In genomic region chr13:108272332-108272731, GRCm38 (mm10) we compare ENCODE assay signal across 20 mouse cellular contexts. TPM values are rescaled to one million over a fixed set of nuclear protein-coding genes. Genes with fewer than 3 reads are reported as not detected.
DNase-seq lines count a peak whose midpoint lies in the region; ATAC-seq and TF ChIP-seq lines count a peak whose summit lies in the region.
"Had no signal": no experiment of that assay in that cellular context is flagged by ENCODE, and none has a peak within 500 bp of the region (broad histone marks: within the 10 kb centered on the region; RNA-seq: fewer than 3 reads in every experiment).

No protein-coding gene starts in this region.

- TF ChIP-seq CTCF in left cerebral cortex, adult 2 months (IDR thresholded peaks at IDR 0.05) = no peak

- intact Hi-C loops in left cerebral cortex, adult 2 months (cut with DNase I) = no loop called here

- no peaks in the 10 kb centered on the region for H3K27me3 ChIP-seq in kidney, embryonic 15.5 days
- no peaks in the 10 kb centered on the region for H3K27me3 ChIP-seq in megakaryocyte, embryonic 14.5 days (replicated peaks)
- H3K27me3 ChIP-seq in limb, embryonic 13.5 days = no peaks in the 10 kb centered on the region
- H3K27me3 ChIP-seq: embryonic facial prominence, embryonic 12.5 days had no signal

- no peak overlapping the region for H3K4me3 ChIP-seq in kidney, embryonic 15.5 days (replicated peaks)
- peak overlapping the region; percentile 25 for H3K4me3 ChIP-seq in megakaryocyte, embryonic 14.5 days (replicated peaks)
- H3K4me3 ChIP-seq in limb, embryonic 13.5 days = no peak overlapping the region
- H3K4me3 ChIP-seq in left cerebral cortex, adult 2 months = no peak overlapping the region
- H3K4me3 ChIP-seq: embryonic facial prominence, embryonic 12.5 days; heart, embryonic 12.5 days had no signal

- peaks cover 17% of the 10 kb centered on the region for H3K4me1 ChIP-seq in kidney, embryonic 15.5 days
- H3K4me1 ChIP-seq in megakaryocyte, embryonic 14.5 days = peaks cover 74% of the 10 kb centered on the region
- H3K4me1 ChIP-seq in limb, embryonic 13.5 days = peaks cover 19% of the 10 kb centered on the region

- H3K4me2 ChIP-seq in kidney, embryonic 15.5 days = no peak overlapping the region
- peak overlapping the region; percentile 56 for H3K4me2 ChIP-seq in limb, embryonic 13.5 days (replicated peaks)
- H3K4me2 ChIP-seq: embryonic facial prominence, embryonic 12.5 days; heart, embryonic 12.5 days had no signal

- H3K9ac ChIP-seq in kidney, embryonic 15.5 days = no peak overlapping the region
- no peak overlapping the region for H3K9ac ChIP-seq in limb, embryonic 13.5 days
- H3K9ac ChIP-seq: embryonic facial prominence, embryonic 12.5 days; heart, embryonic 12.5 days had no signal

- ATAC-seq in kidney, embryonic 15.5 days (replicated peaks; ENCODE audit: low FRiP score) = peak; percentile 74; the same call in 1 of the 2 replicates
- no peak for ATAC-seq in megakaryocyte, adult 5-6 weeks (ENCODE audit: poor library complexity, severe bottlenecking)
- 0 out of 2 replicates have a peak, but pooled peaks have one; percentile 30 for ATAC-seq in limb, embryonic 13.5 days (ENCODE audit: low FRiP score, low read depth)
- ATAC-seq: CD4-positive, CD25-positive, alpha-beta regulatory T cell, adult 4 months had no signal

- DNase-seq in embryo, embryonic 9.5 days (ENCODE audit: extremely low spot score) = peak; percentile 2
- no peak for DNase-seq in embryo, embryonic 10 days (ENCODE audit: low spot score)
- DNase-seq in kidney, postnatal 10 days = no peak
- no peak for DNase-seq in left cerebral cortex, adult 2 months (ENCODE audit: extremely low spot score in 1 of 2, low spot score in 2 of 2)
- DNase-seq: adrenal gland, adult 8-10 months; adrenal gland, postnatal 36 days; B cell, adult 2 months; cerebellum, adult 2 months; cerebellum, postnatal 10 days; embryo, embryonic 11 days; gastrocnemius, postnatal 14 days had no signal

- no peaks in the 10 kb centered on the region for H3K36me3 ChIP-seq in kidney, embryonic 15.5 days
- peaks cover 82% of the 10 kb centered on the region for H3K36me3 ChIP-seq in megakaryocyte, embryonic 14.5 days (replicated peaks; ENCODE audit: low read length)
- no peaks in the 10 kb centered on the region for H3K36me3 ChIP-seq in limb, embryonic 13.5 days
- H3K36me3 ChIP-seq: embryonic facial prominence, embryonic 12.5 days; G1E; heart, embryonic 12.5 days had no signal

- no peaks in the 10 kb centered on the region for H3K9me3 ChIP-seq in kidney, embryonic 15.5 days (replicated peaks)
- no peaks in the 10 kb centered on the region for H3K9me3 ChIP-seq in megakaryocyte, embryonic 14.5 days
- no peaks in the 10 kb centered on the region for H3K9me3 ChIP-seq in limb, embryonic 13.5 days
- H3K9me3 ChIP-seq: embryonic facial prominence, embryonic 12.5 days; G1E; heart, embryonic 12.5 days had no signal

- H3K27ac ChIP-seq in kidney, embryonic 15.5 days = peak overlapping the region; percentile 34; the same call in 1 of the 2 replicates
- H3K27ac ChIP-seq in limb, embryonic 13.5 days = no peak overlapping the region
- H3K27ac ChIP-seq in left cerebral cortex, adult 2 months = no peak overlapping the region
- H3K27ac ChIP-seq: embryonic facial prominence, embryonic 12.5 days had no signal

- WGBS in kidney, embryonic 15.5 days = 46% methylated on average over 8 of the region's 8 CpGs
- WGBS in limb, embryonic 13.5 days = 40% methylated on average over 8 of the region's 8 CpGs

RNA-seq across cellular contexts. Expression of gene Depdc1b, which starts 43.8 kb away (rescaled TPM):
- 10.7 and 13.7 TPM in 2 replicates for polyA plus RNA-seq in kidney, embryonic 15.5 days (2015; fragmentation: Nextera tagmentation; extraction: Ambion mirVana)
- 0.65 and 4.7 TPM in 2 replicates for polyA plus RNA-seq in megakaryocyte, embryonic 14.5 days (2012; ENCODE audit: insufficient read depth, low replicate concordance)
- 38.3 and 42.7 TPM in 2 replicates for total RNA-seq in megakaryocyte, adult 5-6 weeks (2015)
- 29.6 and 34.7 TPM in 2 replicates for total RNA-seq in megakaryocyte, adult 5-6 weeks (2017)
- polyA plus RNA-seq in limb, embryonic 13.5 days (2015; fragmentation: Nextera tagmentation; extraction: Ambion mirVana) = 9.7 and 10.8 TPM in 2 replicates
- under 1 TPM; 0.48 to 0.89 TPM for total RNA-seq in left cerebral cortex, adult 2 months (2021)
- total RNA-seq: gastrocnemius, adult 18-20 months had no signal

RNA-seq across cellular contexts. Expression of gene Elovl7, which starts 58.1 kb away (rescaled TPM):
- 14.6 and 17.8 TPM in 2 replicates for polyA plus RNA-seq in kidney, embryonic 15.5 days (2015; fragmentation: Nextera tagmentation; extraction: Ambion mirVana)
- 2.0 TPM in 1 of 2 replicates, not detected in the other for polyA plus RNA-seq in megakaryocyte, embryonic 14.5 days (2012; ENCODE audit: insufficient read depth, low replicate concordance)
- 6.9 and 9.3 TPM in 2 replicates for total RNA-seq in megakaryocyte, adult 5-6 weeks (2015)
- total RNA-seq in megakaryocyte, adult 5-6 weeks (2017) = 3.9 and 4.4 TPM in 2 replicates
- 1.8 and 2.2 TPM in 2 replicates for polyA plus RNA-seq in limb, embryonic 13.5 days (2015; fragmentation: Nextera tagmentation; extraction: Ambion mirVana)
- 1 to 10 TPM; 6.6 to 7.1 TPM for total RNA-seq in left cerebral cortex, adult 2 months (2021)
- polyA plus RNA-seq: G1E had no signal
